25 mouse cellular contexts compared by ENCODE assay signal in the genomic region with DNA sequence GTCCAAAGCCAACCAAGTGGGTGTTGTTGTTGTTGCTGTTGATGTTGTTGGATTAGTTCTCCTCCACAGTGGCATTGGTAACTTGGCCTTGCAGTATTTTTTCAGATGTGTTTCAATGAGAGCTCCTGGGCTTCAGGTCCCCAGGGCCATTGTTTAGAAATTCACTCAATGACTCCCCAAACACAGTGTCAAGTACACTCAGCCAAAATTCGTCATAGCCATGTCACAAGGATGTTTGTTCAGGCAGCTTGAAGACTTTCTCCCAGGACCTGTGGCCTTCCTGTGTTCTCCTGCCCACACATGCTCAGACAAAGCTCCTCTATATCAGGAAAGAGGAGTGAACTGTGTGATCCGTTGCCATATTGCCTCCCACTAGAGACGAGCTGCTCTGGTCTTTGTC. TPM values are rescaled to one million over a fixed set of nuclear protein-coding genes. Genes with fewer than 3 reads are reported as not detected.
A peak's percentile ranks its signal among the peaks of the same experiment; 100 is the strongest.
DNase-seq lines count a peak whose midpoint lies in the region; ATAC-seq and TF ChIP-seq lines count a peak whose summit lies in the region.
"Had no signal": no experiment of that assay in that cellular context is flagged by ENCODE, and none has a peak within 500 bp of the region (broad histone marks: within the 10 kb centered on the region; RNA-seq: fewer than 3 reads in every experiment).

No protein-coding gene starts in this region.

- DNase-seq in adrenal gland, adult 2 months: peak; percentile 42
- DNase-seq in adrenal gland, adult 8-10 months: no peak
- DNase-seq in heart, postnatal 0 days (ENCODE audit: low spot score): peak; percentile 51
- no peak for DNase-seq in heart, postnatal 10 days
- DNase-seq in lung, postnatal 10 days: peak; percentile 55
- no peak for DNase-seq in right cerebral cortex, postnatal 4 days
- no peak for DNase-seq in T-cell, adult 2 months (ENCODE audit: low spot score)
- DNase-seq: B cell, adult 2 months; cerebellum, adult 11 months; cerebellum, adult 8-10 months; cerebellum, postnatal 14 days; embryo, embryonic 11 days; gastrocnemius, postnatal 10 days; heart, adult 18-20 months; heart, postnatal 14 days had no signal

- no peaks in the 10 kb centered on the region for H3K27me3 ChIP-seq in heart, postnatal 0 days (ENCODE audit: control insufficient read depth, insufficient read depth, low read length)
- H3K27me3 ChIP-seq: embryonic facial prominence, embryonic 12.5 days; forebrain, embryonic 15.5 days; heart, embryonic 12.5 days; hindbrain, embryonic 15.5 days had no signal

- no peak overlapping the region for H3K4me3 ChIP-seq in heart, postnatal 0 days (ENCODE audit: low read depth, low read length)
- H3K4me3 ChIP-seq: embryonic facial prominence, embryonic 12.5 days; forebrain, embryonic 15.5 days; heart, embryonic 12.5 days; hindbrain, embryonic 10.5 days; hindbrain, embryonic 15.5 days had no signal

- no peak overlapping the region for H3K4me2 ChIP-seq in heart, postnatal 0 days (ENCODE audit: low read depth, low read length)
- H3K4me2 ChIP-seq: embryonic facial prominence, embryonic 12.5 days; forebrain, embryonic 15.5 days; heart, embryonic 12.5 days; hindbrain, embryonic 15.5 days had no signal

- H3K4me1 ChIP-seq in heart, postnatal 0 days (ENCODE audit: control insufficient read depth, insufficient read depth): peaks cover 27% of the 10 kb centered on the region

- H3K36me3 ChIP-seq in heart, postnatal 0 days (replicated peaks; ENCODE audit: control insufficient read depth, insufficient read depth, low read length): no peaks in the 10 kb centered on the region
- H3K36me3 ChIP-seq: embryonic facial prominence, embryonic 12.5 days; forebrain, embryonic 15.5 days; G1E; heart, embryonic 12.5 days; hindbrain, embryonic 10.5 days; hindbrain, embryonic 15.5 days had no signal

- 50% methylated on average over 3 of the region's 3 CpGs for WGBS in heart, postnatal 0 days

- ATAC-seq in heart, postnatal 0 days (ENCODE audit: insufficient read depth, low read depth): no peak
- ATAC-seq: CD4-positive, CD25-positive, alpha-beta regulatory T cell, adult 4 months; forebrain, embryonic 15.5 days; intestine, embryonic 16.5 days had no signal

- intact Hi-C loops in heart, postnatal 10 days (cut with DNase I): no loop called here

- TF ChIP-seq CTCF in heart, postnatal 0 days (IDR thresholded peaks at IDR 0.05; ENCODE audit: low read depth): no peak

- H3K9me3 ChIP-seq in heart, postnatal 0 days (replicated peaks; ENCODE audit: control insufficient read depth, low read length): no peaks in the 10 kb centered on the region
- H3K9me3 ChIP-seq: embryonic facial prominence, embryonic 12.5 days; forebrain, embryonic 15.5 days; heart, embryonic 12.5 days; hindbrain, embryonic 10.5 days; hindbrain, embryonic 15.5 days had no signal

- H3K9ac ChIP-seq in heart, postnatal 0 days (replicated peaks; ENCODE audit: low read depth, low read length): no peak overlapping the region
- H3K9ac ChIP-seq: embryonic facial prominence, embryonic 12.5 days; forebrain, embryonic 15.5 days; heart, embryonic 12.5 days; hindbrain, embryonic 15.5 days had no signal

- peak; percentile 38; the same call in 1 of the 2 replicates for TF ChIP-seq EP300 in heart, postnatal 0 days (IDR thresholded peaks at IDR 0.05; ENCODE audit: low read depth)

- 0 out of 2 replicates have a peak overlapping the region, but pooled peaks have one; percentile 12 for H3K27ac ChIP-seq in heart, postnatal 0 days (ENCODE audit: low read depth)
- H3K27ac ChIP-seq: embryonic facial prominence, embryonic 12.5 days; forebrain, embryonic 15.5 days; hindbrain, embryonic 10.5 days; hindbrain, embryonic 15.5 days had no signal

RNA-seq across cellular contexts. Expression of a gene that starts 23.3 kb away (rescaled TPM):
- total RNA-seq in adrenal gland, adult 2 months (2021): 10 to 100 TPM; 30.7 to 69.6 TPM
- 80.5 and 129 TPM in 2 replicates for polyA plus RNA-seq in adrenal gland, adult 2 months (2012; rRNA removed)
- 100 to 1,000 TPM in 2 of 4 experiments, 10 to 100 TPM in 2; 35.2 to 174 (median 104) TPM for total RNA-seq in adrenal gland, adult 8-10 months (2022)
- 31.3 and 43.1 TPM in 2 replicates for total RNA-seq in heart, postnatal 0 days (2014; rRNA removed; ENCODE audit: low replicate concordance)
- 23.1 and 24.3 TPM in 2 replicates for polyA plus RNA-seq in heart, postnatal 0 days (2015; fragmentation: Nextera tagmentation; extraction: Ambion mirVana)
- 10 to 100 TPM; 18.6 to 21.2 TPM for total RNA-seq in heart, postnatal 10 days (2021)
- total RNA-seq: G1E had no signal

RNA-seq across cellular contexts. Expression of a gene that starts 37.7 kb away (rescaled TPM):
- under 1 TPM in 1 of 2 experiments, not detected in 1; 0.49 TPM for total RNA-seq in adrenal gland, adult 2 months (2021)
- polyA plus RNA-seq in adrenal gland, adult 2 months (2012; rRNA removed): not detected in 2 replicates
- total RNA-seq in adrenal gland, adult 8-10 months (2022): not detected
- not detected in 2 replicates for total RNA-seq in heart, postnatal 0 days (2014; rRNA removed; ENCODE audit: low replicate concordance)
- polyA plus RNA-seq in heart, postnatal 0 days (2015; fragmentation: Nextera tagmentation; extraction: Ambion mirVana): not detected in 2 replicates
- not detected for total RNA-seq in heart, postnatal 10 days (2021)
- total RNA-seq: common myeloid progenitor, adult 5-6 weeks; gastrocnemius, postnatal 10 days; heart, adult 18-20 months; heart, postnatal 14 days had no signal
- polyA plus RNA-seq: CD4-positive, CD25-positive, alpha-beta regulatory T cell, adult 4 months; embryonic facial prominence, embryonic 12.5 days; forebrain, embryonic 11.5 days; forebrain, embryonic 15.5 days; G1E; hindbrain, embryonic 10.5 days had no signal

Comparison
In these comparisons a context has a peak if more than half of its experiments do, and no peak if none do; other contexts are left out.
1. DNase-seq: peak in adrenal gland, adult 2 months (single experiment), heart, postnatal 0 days (single experiment) and lung, postnatal 10 days (single experiment); none in adrenal gland, adult 8-10 months (single experiment), heart, postnatal 10 days (0 of 2), right cerebral cortex, postnatal 4 days (single experiment) and T-cell, adult 2 months (single experiment).